Mouse (Mus musculus) frontal cortex, adult (tissue): Measurements from ENCODE around the gene Faap24.

Experiments
- ATAC-seq: cut with Nextera tagmentation; 2 replicates; pipeline ENCODE4 v1.9.2; 2017; ENCODE audit warnings: mild to moderate bottlenecking, moderate library complexity, mixed read lengths; ENCODE audit not compliant: low TSS enrichment

Faap24 gene

GRCm38 (mm10) chr7:35365161-35365910 is 31.3 kb downstream of the Faap24 start:
- no peak for ATAC-seq

- ATAC-seq, result no peak
Observed at GRCm38 (mm10) chr7:35362868-35363267, 33.8 kb downstream of the Faap24 start.

- ATAC-seq, result no peak
Observed at GRCm38 (mm10) chr7:35362253-35362652, 34.4 kb downstream of the Faap24 start.

DNA sequence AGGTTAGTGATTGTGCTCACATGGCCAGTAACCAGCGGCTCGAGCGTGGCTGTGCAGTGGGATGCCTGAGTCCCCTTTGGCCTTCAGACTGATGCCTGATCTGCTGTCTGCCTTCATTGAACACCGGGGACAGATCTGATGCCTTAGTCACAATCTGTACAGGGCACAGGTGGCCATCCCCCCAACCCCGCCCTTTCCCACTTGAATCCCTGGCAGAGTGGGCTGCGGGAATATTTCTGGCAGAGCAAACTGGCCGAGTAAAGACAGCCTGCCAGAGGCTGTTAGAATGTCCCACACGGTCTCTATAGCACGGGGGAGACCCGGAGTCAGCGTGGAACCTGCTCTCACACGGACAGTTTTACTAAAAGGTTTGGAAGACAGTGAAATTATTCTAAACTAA is 39.0 kb downstream of the Faap24 start:
- no peak for ATAC-seq

- ATAC-seq, result no peak
Observed at GRCm38 (mm10) chr7:35355303-35355872, 41.2 kb downstream of the Faap24 start.

DNA sequence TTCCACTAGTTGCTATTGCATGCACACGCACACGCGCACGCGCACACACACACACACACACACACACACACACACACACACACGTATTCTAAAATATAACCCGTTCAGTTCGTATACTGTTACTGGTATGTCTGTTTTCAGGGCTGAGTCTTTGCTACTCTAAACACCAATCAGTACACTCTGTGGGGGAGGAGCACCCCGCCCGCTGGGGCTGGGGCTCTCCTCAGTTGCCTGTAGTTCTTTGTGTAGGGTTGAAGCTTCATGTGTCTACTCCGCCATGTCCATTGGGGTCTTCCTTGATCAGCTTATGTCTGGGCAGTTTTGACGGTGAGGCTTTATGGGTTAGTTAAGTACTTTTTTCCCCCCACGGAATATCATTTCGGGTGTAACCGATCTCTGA is 43.3 kb downstream of the Faap24 start:
- no peak for ATAC-seq

DNA sequence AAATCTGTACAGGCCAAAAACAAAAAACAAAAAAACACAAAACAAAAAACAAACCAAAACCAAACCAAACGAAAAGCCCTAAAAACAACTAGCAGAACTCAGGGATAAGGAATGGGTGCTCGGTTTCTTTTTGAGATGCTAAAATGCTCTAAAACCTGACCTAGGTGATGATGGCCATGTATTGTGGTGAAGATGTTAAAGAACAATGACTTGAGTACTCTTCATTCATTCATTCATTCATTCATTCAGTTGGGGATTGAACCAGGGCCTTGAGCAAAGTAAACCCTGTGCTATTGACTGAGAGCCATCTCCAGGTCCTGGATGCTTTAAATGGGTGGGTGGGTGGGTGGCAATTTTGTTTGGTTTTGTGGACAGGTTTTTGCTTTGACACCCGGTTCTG is 45.5 kb downstream of the Faap24 start:
- no peak for ATAC-seq

- ATAC-seq, result no peak
Observed at GRCm38 (mm10) chr7:35349886-35350684, 46.6 kb downstream of the Faap24 start.

GRCm38 (mm10) chr7:35349022-35349421 is 47.6 kb downstream of the Faap24 start:
- no peak for ATAC-seq

- ATAC-seq, result no peak
Observed at GRCm38 (mm10) chr7:35347918-35348700, 48.5 kb downstream of the Faap24 start.

DNA sequence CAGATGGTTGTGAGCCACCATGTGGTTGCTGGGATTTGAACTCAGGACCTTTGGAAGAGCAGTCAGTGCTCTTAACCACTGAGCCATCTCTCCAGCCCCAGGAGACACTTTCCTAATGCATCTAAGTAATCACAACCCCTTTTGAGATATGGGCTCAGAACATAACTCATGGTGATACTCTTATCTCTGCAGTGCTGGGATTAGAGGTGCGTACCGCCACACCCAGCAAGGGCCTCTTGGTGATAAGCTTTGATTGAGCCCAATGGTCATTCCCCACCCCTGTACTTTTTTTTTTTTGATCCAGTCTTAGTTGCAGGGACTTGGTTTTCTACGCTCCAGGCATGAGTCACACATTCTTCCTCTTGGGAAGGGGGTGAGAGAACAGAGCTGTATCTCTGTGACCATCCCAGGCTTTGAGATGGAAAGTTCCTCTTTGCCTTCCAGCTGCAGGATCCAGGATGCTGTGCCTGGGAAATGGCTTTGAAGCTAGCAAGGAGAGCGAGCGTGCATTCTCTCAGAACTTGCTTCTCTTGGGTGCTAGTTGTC is 51.8 kb downstream of the Faap24 start:
- ATAC-seq, result no peak

- no peak for ATAC-seq
Observed at GRCm38 (mm10) chr7:35342498-35342897, 54.1 kb downstream of the Faap24 start.
